Mouse (Mus musculus): ENCODE data around the gene Lingo3.

- no peak for TF ChIP-seq CTCF (IDR thresholded peaks at IDR 0.05; ENCODE audit: extremely low read depth, insufficient read length, insufficient replicate concordance, low read depth, low read length)
- no peak for TF ChIP-seq POLR2A (IDR thresholded peaks at IDR 0.05; ENCODE audit: low read depth, low read length)
Measured at GRCm38 (mm10) chr10:80814800-80815199, 29.0 kb downstream of the Lingo3 start.

Data from small intestine, adult 2 months (tissue).